Mouse (Mus musculus): ENCODE measurements at regions not wholly inside any gene's neighbourhood (a gene's known extent, or its start where the extent isn't known, plus 50 kb on each side); places are given as distances from the start of the nearest gene placed in this dataset.

- Histone ChIP-seq H3K27ac (ENCODE audit: control insufficient read depth, low read depth, low read length) (no peak overlapping the region), H3K36me3 (ENCODE audit: control insufficient read depth in 1 of 2, insufficient read depth in 2 of 2, low read length in 2 of 2) (no peaks in the 10 kb centered on the region), H3K79me2 (ENCODE audit: control insufficient read depth, insufficient read depth, low read length, poor library complexity) (no peaks in the 10 kb centered on the region), H3K4me1 (ENCODE audit: control insufficient read depth in 1 of 2, insufficient read depth in 2 of 2, low read length in 2 of 2) (no peaks in the 10 kb centered on the region), H3K4me3 (ENCODE audit: control insufficient read depth in 1 of 2, insufficient read depth in 1 of 2, low read depth in 2 of 2, low read length in 2 of 2) (no peak overlapping the region), H3K9ac (ENCODE audit: control insufficient read depth, low read depth, low read length, poor library complexity, severe bottlenecking) (no peak overlapping the region), H3K27me3 (ENCODE audit: control insufficient read depth in 1 of 2, insufficient read depth in 2 of 2, low read length in 2 of 2) (no peaks in the 10 kb centered on the region), H3K9me3 (replicated peaks; ENCODE audit: insufficient read depth, low read length) (no peaks in the 10 kb centered on the region)
- no peak for DNase-seq (ENCODE audit: low read depth, low spot score)
- TF ChIP-seq UBTF (IDR thresholded peaks at IDR 0.05; ENCODE audit: borderline replicate concordance, insufficient read depth, low read depth, low read length) (no peak), MXI1 (IDR thresholded peaks at IDR 0.05; ENCODE audit: low read depth, low read length) (no peak), ZMIZ1 (IDR thresholded peaks at IDR 0.05; ENCODE audit: low read depth, low read length) (no peak), JUND (IDR thresholded peaks at IDR 0.05; ENCODE audit: low read depth, low read length) (no peak), EP300 (IDR thresholded peaks at IDR 0.05; ENCODE audit: low read depth in 1 of 2, low read length in 2 of 2) (no peak), ZKSCAN1 (IDR thresholded peaks at IDR 0.05; ENCODE audit: low read depth, low read length) (no peak), RAD21 (IDR thresholded peaks at IDR 0.05; ENCODE audit: low read depth, low read length) (no peak), USF2 (IDR thresholded peaks at IDR 0.05; ENCODE audit: borderline replicate concordance in 1 of 2, insufficient read depth in 1 of 2, low read depth in 1 of 2, low read length in 2 of 2) (no peak), CHD1 (IDR thresholded peaks at IDR 0.05; ENCODE audit: low read depth, low read length) (no peak), SIN3A (IDR thresholded peaks at IDR 0.05; ENCODE audit: low read length) (no peak), ETS1 (IDR thresholded peaks at IDR 0.05; ENCODE audit: low read depth, low read length) (no peak), RCOR1 (IDR thresholded peaks at IDR 0.05; ENCODE audit: low read depth, low read length) (no peak), ZNF384 (IDR thresholded peaks at IDR 0.05; ENCODE audit: low read depth, low read length) (no peak), NRF1 (IDR thresholded peaks at IDR 0.05; ENCODE audit: insufficient read depth, low read depth, low read length, poor library complexity, severe bottlenecking) (no peak), MYC (IDR thresholded peaks at IDR 0.05; ENCODE audit: low read depth, low read length) (no peak), HCFC1 (IDR thresholded peaks at IDR 0.05; ENCODE audit: low read depth, low read length) (no peak), TAL1 (IDR thresholded peaks at IDR 0.05; ENCODE audit: low read length) (no peak), ELF1 (IDR thresholded peaks at IDR 0.05; ENCODE audit: low read depth, low read length) (no peak), CHD2 (IDR thresholded peaks at IDR 0.05; ENCODE audit: low read length) (no peak), POLR2AphosphoS5 (IDR thresholded peaks at IDR 0.05; ENCODE audit: borderline replicate concordance, low read depth, low read length) (no peak)
Measured at GRCm38 (mm10) chr3:15153710-15154109, 178.4 kb downstream of the Gm9733 start.

DNA sequence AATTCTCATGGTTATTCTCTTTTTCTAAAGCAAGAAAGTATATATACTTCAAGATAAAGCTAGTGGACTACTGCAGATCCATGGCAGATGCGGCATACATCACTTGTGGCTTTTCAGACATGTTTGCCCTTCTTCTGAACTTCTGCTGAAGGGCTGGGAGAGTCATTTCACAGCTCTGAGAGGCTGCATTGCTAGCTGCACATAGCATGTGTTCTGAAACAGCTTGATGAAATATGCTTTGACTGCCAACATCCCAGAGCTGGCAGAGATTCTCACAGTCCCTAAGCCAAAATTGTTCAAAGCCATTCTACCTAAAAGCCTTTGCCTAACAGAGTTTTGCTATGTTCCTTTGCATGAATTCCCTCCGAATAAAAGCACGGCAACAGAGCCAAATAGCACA is 177.9 kb downstream of the Gm9733 start:
- DNase-seq (ENCODE audit: low read depth, low spot score), result no peak
- H3K4me1 ChIP-seq (ENCODE audit: control insufficient read depth in 1 of 2, insufficient read depth in 2 of 2, low read length in 2 of 2), result no peaks in the 10 kb centered on the region
- H3K27me3 ChIP-seq (ENCODE audit: control insufficient read depth in 1 of 2, insufficient read depth in 2 of 2, low read length in 2 of 2), result no peaks in the 10 kb centered on the region
- no peak for TF ChIP-seq HCFC1 (IDR thresholded peaks at IDR 0.05; ENCODE audit: low read depth, low read length)
- no peak for TF ChIP-seq ZMIZ1 (IDR thresholded peaks at IDR 0.05; ENCODE audit: low read depth, low read length)
- TF ChIP-seq USF2 (IDR thresholded peaks at IDR 0.05; ENCODE audit: borderline replicate concordance in 1 of 2, insufficient read depth in 1 of 2, low read depth in 1 of 2, low read length in 2 of 2), result no peak
- no peak overlapping the region for H3K27ac ChIP-seq (ENCODE audit: control insufficient read depth, low read depth, low read length)
- no peaks in the 10 kb centered on the region for H3K36me3 ChIP-seq (ENCODE audit: control insufficient read depth in 1 of 2, insufficient read depth in 2 of 2, low read length in 2 of 2)
- H3K9me3 ChIP-seq (replicated peaks; ENCODE audit: insufficient read depth, low read length), result no peaks in the 10 kb centered on the region
- no peaks in the 10 kb centered on the region for H3K79me2 ChIP-seq (ENCODE audit: control insufficient read depth, insufficient read depth, low read length, poor library complexity)
- H3K4me3 ChIP-seq (ENCODE audit: control insufficient read depth in 1 of 2, insufficient read depth in 1 of 2, low read depth in 2 of 2, low read length in 2 of 2), result no peak overlapping the region
- no peak overlapping the region for H3K9ac ChIP-seq (ENCODE audit: control insufficient read depth, low read depth, low read length, poor library complexity, severe bottlenecking)

All from MEL (cell line).